Mouse (Mus musculus) heart, embryonic 16.5 days (tissue): ENCODE results near the gene St6galnac6. TPM values are rescaled to one million over a fixed set of nuclear protein-coding genes. Genes with fewer than 3 reads are reported as not detected.

Experiments
- ATAC-seq: fragments of 200-750 bp; cut with Nextera tagmentation; replicated peaks from 2 replicates; pipeline ENCODE4 v1.8.0; 2017; ENCODE audit warnings: moderate number of reproducible peaks; ENCODE audit not compliant: insufficient read depth, low FRiP score; ENCODE audit errors: extremely low read depth
- H3K27ac ChIP-seq: fragments of 300-500 bp; sonication (generic); 2 replicates; pipeline ENCODE4 v1.5.1; 2014; ENCODE audit warnings: mild to moderate bottlenecking, low read length, control low read depth, moderate library complexity
- H3K27me3 ChIP-seq: fragments of 300-500 bp; sonication (generic); 2 replicates; pipeline ENCODE4 v1.6.1; 2014; ENCODE audit warnings: low read length, mixed read lengths; ENCODE audit not compliant: control insufficient read depth, insufficient read depth
- H3K36me3 ChIP-seq: fragments of 300-500 bp; sonication (generic); 2 replicates; pipeline ENCODE4 v1.6.1; 2014; ENCODE audit not compliant: control insufficient read depth, insufficient read depth
- H3K4me1 ChIP-seq: fragments of 300-500 bp; sonication (generic); 2 replicates; pipeline ENCODE4 v1.6.1; 2014; ENCODE audit warnings: low read length, mixed read lengths; ENCODE audit not compliant: control insufficient read depth, insufficient read depth
- H3K4me2 ChIP-seq: fragments of 300-500 bp; sonication (generic); 2 replicates; pipeline ENCODE4 v1.6.1; 2014; ENCODE audit warnings: low read depth, mild to moderate bottlenecking, control low read depth, low read length
- H3K4me3 ChIP-seq: fragments of 300-500 bp; sonication (generic); 2 replicates; pipeline ENCODE4 v1.5.1; 2014; ENCODE audit warnings: mild to moderate bottlenecking, control low read depth, low read length
- H3K9ac ChIP-seq: fragments of 300-500 bp; sonication (generic); 2 replicates; pipeline ENCODE4 v1.6.1; 2014; ENCODE audit warnings: low read length, control low read depth
- H3K9me3 ChIP-seq: fragments of 300-500 bp; sonication (generic); replicated peaks from 2 replicates; pipeline ENCODE4 v1.6.1; 2016; ENCODE audit warnings: low read length; ENCODE audit not compliant: control insufficient read depth
- WGBS: fragments of 180-500 bp; shearing (Covaris S2); extraction: QIAGEN DNeasy Blood & Tissue Kit; methylation state at CpG from one replicate; pipeline ENCODE4 v1.1.7; 2014; 5-methylcytosine and 5-hydroxymethylcytosine counted together
- polyA plus RNA-seq: library from polyadenylated mRNA; unstranded; fragments of >200 nt; fragmentation: Nextera tagmentation; extraction: Ambion mirVana; gene quantifications from 2 replicates; pipeline ENCODE4 v1.2.1, GENCODE M21; 2015

St6galnac6 gene
- polyA plus RNA-seq, 1 experiment from 2014 or later, result 33.4 TPM

GRCm38 (mm10) chr2:32568941-32569340 is 30.6 kb upstream of the St6galnac6 start:
- ATAC-seq, result no peak
- WGBS, result 79% methylated on average over 3 of the region's 3 CpGs

GRCm38 (mm10) chr2:32570698-32571494 is 28.6 kb upstream of the St6galnac6 start, which contains the start of gene Dpm2:
TSS of gene Dpm2 (plus strand) at chr2:32570858.
- WGBS, result 1% methylated on average over 36 of the region's 36 CpGs
- peak; percentile 77 for ATAC-seq
- H3K27ac ChIP-seq, result peak within 1 kb of the TSS; percentile 55
- peaks cover 4% of the 10 kb centered on the region for H3K27me3 ChIP-seq
- H3K4me3 ChIP-seq, result peak within 1 kb of the TSS; percentile 89
- no peaks in the 10 kb centered on the region for H3K9me3 ChIP-seq
- H3K9ac ChIP-seq, result peak within 1 kb of the TSS; percentile 88
- peak within 1 kb of the TSS; percentile 95 for H3K4me2 ChIP-seq
- H3K36me3 ChIP-seq, result peaks cover 11% of the 10 kb centered on the region
- H3K4me1 ChIP-seq, result peaks cover 27% of the 10 kb centered on the region

More at GRCm38 (mm10) chr2:32568941-32569340, 30.6 kb upstream of the St6galnac6 start:
- H3K4me2 ChIP-seq, result no peak overlapping the region
- H3K9me3 ChIP-seq, result no peaks in the 10 kb centered on the region
- no peak overlapping the region for H3K9ac ChIP-seq
- H3K27ac ChIP-seq, result no peak overlapping the region
- peaks cover 13% of the 10 kb centered on the region for H3K36me3 ChIP-seq
- H3K4me3 ChIP-seq, result no peak overlapping the region
- H3K4me1 ChIP-seq, result peaks cover 20% of the 10 kb centered on the region
- H3K27me3 ChIP-seq, result no peaks in the 10 kb centered on the region

- Histone ChIP-seq H3K4me1 (peaks cover 24% of the 10 kb centered on the region), H3K4me3 (no peak overlapping the region), H3K27ac (no peak overlapping the region), H3K9me3 (no peaks in the 10 kb centered on the region), H3K9ac (no peak overlapping the region), H3K4me2 (no peak overlapping the region), H3K27me3 (peaks cover 10% of the 10 kb centered on the region), H3K36me3 (peaks cover 11% of the 10 kb centered on the region)
- no peak for ATAC-seq
- WGBS, result 90% methylated on average over 11 of the region's 11 CpGs
These were observed 27.3 kb upstream of the St6galnac6 start for GRCm38 (mm10) chr2:32572196-32572595.

GRCm38 (mm10) chr2:32574497-32574896 is 25.0 kb upstream of the St6galnac6 start, which contains the start of gene Pip5kl1:
TSS of gene Pip5kl1 (plus strand) at chr2:32574797.
- peak within 1 kb of the TSS; percentile 37 for H3K4me3 ChIP-seq
- H3K9ac ChIP-seq, result peak within 1 kb of the TSS; percentile 37; the same call in 1 of the 2 replicates
- H3K4me2 ChIP-seq, result peak within 1 kb of the TSS; percentile 62
- no peak within 1 kb of the TSS for H3K27ac ChIP-seq
- ATAC-seq, result no peak
- H3K9me3 ChIP-seq, result no peaks in the 10 kb centered on the region
- peaks cover 23% of the 10 kb centered on the region for H3K27me3 ChIP-seq
- H3K36me3 ChIP-seq, result peaks cover 7% of the 10 kb centered on the region; the same call in 1 of the 2 replicates
- peaks cover 19% of the 10 kb centered on the region for H3K4me1 ChIP-seq
- 71% methylated on average over 6 of the region's 6 CpGs for WGBS

- Histone ChIP-seq H3K36me3 (peaks cover 7% of the 10 kb centered on the region; the same call in 1 of the 2 replicates), H3K27ac (no peak overlapping the region), H3K9me3 (no peaks in the 10 kb centered on the region), H3K4me3 (peak overlapping the region; percentile 37), H3K4me1 (peaks cover 19% of the 10 kb centered on the region), H3K9ac (peak overlapping the region; percentile 37; the same call in 1 of the 2 replicates), H3K4me2 (peak overlapping the region; percentile 62), H3K27me3 (peaks cover 25% of the 10 kb centered on the region)
- 4% methylated on average over 26 of the region's 26 CpGs for WGBS
- no peak for ATAC-seq
These were observed 24.5 kb upstream of the St6galnac6 start for GRCm38 (mm10) chr2:32574901-32575585.

GRCm38 (mm10) chr2:32575586-32576160 is 23.8 kb upstream of the St6galnac6 start, which contains the start of gene 9430097D07Rik:
TSS of gene 9430097D07Rik (minus strand) at chr2:32575684.
- Histone ChIP-seq H3K27ac (no peak within 1 kb of the TSS), H3K36me3 (peaks cover 7% of the 10 kb centered on the region; the same call in 1 of the 2 replicates), H3K9ac (peak within 1 kb of the TSS; percentile 37; the same call in 1 of the 2 replicates), H3K4me1 (peaks cover 17% of the 10 kb centered on the region), H3K27me3 (peaks cover 28% of the 10 kb centered on the region), H3K4me2 (peak within 1 kb of the TSS; percentile 62), H3K9me3 (no peaks in the 10 kb centered on the region), H3K4me3 (peak within 1 kb of the TSS; percentile 37)
- 9% methylated on average over 28 of the region's 28 CpGs for WGBS
- ATAC-seq, result no peak; the same call in 1 of the 2 replicates

GRCm38 (mm10) chr2:32576532-32576931 is 23.0 kb upstream of the St6galnac6 start:
- Histone ChIP-seq H3K9ac (no peak overlapping the region), H3K9me3 (no peaks in the 10 kb centered on the region), H3K4me1 (peaks cover 12% of the 10 kb centered on the region), H3K27me3 (peaks cover 28% of the 10 kb centered on the region), H3K4me2 (no peak overlapping the region), H3K27ac (no peak overlapping the region), H3K36me3 (peaks cover 7% of the 10 kb centered on the region; the same call in 1 of the 2 replicates), H3K4me3 (no peak overlapping the region)
- no peak for ATAC-seq
- 84% methylated on average over 9 of the region's 9 CpGs for WGBS

- Histone ChIP-seq H3K27ac (no peak overlapping the region), H3K9ac (no peak overlapping the region), H3K9me3 (no peaks in the 10 kb centered on the region), H3K4me2 (no peak overlapping the region), H3K4me3 (no peak overlapping the region), H3K4me1 (peaks cover 13% of the 10 kb centered on the region), H3K27me3 (peaks cover 28% of the 10 kb centered on the region), H3K36me3 (peaks cover under 1% of the 10 kb centered on the region; the same call in 1 of the 2 replicates)
- 40% methylated on average over 25 of the region's 30 CpGs for WGBS
- ATAC-seq, result no peak
These were observed 21.1 kb upstream of the St6galnac6 start for GRCm38 (mm10) chr2:32578146-32579046.
